Mouse (Mus musculus): Measurements from ENCODE around the gene Ahsa2. TPM values are rescaled to one million over a fixed set of nuclear protein-coding genes. Genes with fewer than 3 reads are reported as not detected.

Gene Ahsa2
- polyA plus RNA-seq (2015; fragmentation: Illumina TruSeq; extraction: RNeasy Lipid Tissue Mini Kit (QIAGEN cat#74804); ENCODE audit: insufficient read depth, low replicate concordance), result 72.4 TPM

DNA sequence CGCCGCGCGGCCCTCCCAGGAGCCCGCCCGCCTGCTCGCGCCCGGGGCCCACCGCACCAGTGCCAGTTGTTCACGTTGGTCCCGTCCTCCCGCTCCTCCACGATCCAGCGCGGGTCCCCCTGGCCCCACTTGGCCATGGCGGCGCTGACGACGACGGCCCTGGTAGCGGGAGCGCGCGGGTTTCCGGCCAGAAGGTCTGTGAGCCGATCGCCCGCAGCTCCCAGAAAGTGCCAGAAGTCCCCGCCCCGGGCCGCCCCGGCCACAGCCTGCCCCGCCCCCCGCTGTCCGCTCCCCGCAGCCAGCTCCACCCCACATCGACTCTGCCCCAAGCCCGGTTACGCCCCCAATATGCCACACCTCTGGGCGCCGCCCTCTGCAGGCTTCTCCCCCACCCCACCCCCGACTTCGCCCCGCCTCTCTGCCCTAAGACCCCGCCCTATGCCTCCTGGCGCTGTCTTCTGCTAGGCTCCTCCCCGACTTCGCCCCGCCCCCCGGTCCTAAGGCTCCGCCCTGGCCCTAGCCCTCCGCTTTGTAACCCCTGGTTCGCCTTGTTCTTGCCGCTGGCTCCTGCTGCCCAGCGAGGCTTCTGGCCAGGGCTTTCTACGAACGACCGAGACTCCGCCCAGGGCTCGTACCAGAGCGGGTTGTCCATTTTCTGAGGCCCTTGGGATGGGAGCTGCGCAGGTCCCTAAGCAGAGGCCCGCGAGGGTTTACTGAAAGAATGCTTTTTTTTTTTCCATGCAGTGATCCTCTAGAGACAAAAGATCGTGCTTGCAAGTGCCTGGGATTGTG is at the start of gene Ahsa2:
Ahsa2 (minus strand) TSS at position 313 of the 792 bp plus-strand sequence.

DNA sequence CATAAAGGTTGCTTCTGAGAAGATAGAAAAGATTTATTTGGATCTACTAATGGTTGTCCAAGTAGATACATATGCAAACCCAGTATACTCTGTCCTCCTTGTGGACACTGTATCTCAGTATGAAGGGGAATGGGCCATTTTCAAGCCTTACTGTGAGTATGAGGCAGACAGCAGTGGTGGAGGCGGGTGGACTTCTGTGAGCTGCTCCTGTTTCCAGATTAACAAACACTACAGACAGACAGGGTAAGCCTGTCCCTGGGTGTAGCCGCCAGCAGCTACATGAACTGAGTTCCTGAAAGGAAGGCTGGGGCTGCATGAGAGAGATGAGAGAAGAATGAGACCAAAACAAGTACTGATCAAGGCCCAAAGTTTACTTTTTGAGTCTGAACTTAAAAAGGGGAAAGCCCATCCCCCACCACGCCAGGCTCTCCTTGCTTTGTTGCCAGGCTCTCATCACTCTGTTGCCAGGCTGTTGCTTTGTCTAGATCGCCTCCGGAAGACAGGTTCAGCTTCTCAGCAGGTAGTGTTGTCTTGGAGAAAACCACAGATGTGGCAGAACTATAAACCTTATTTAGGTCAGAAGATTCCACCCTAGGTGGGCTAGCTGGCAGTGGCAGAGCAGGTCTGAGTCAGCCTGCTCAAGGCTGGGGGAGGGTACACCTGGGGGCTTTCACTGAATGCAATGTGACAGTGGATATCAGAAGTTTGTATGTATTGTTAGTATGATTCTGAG is 22.8 kb upstream of the Ahsa2 start, which contains the start of gene 1700093K21Rik:
1700093K21Rik (minus strand) TSS at position 683 of the 733 bp plus-strand sequence.

Other genes with a start within 250 kb of the Ahsa2 start
- 167 TPM for gene Xpo1, start 242.0 kb downstream of the Ahsa2 start, polyA plus RNA-seq (2015; fragmentation: Illumina TruSeq; extraction: RNeasy Lipid Tissue Mini Kit (QIAGEN cat#74804); ENCODE audit: insufficient read depth, low replicate concordance)
- 96.4 TPM for gene Usp34, start 191.1 kb downstream of the Ahsa2 start, polyA plus RNA-seq (2015; fragmentation: Illumina TruSeq; extraction: RNeasy Lipid Tissue Mini Kit (QIAGEN cat#74804); ENCODE audit: insufficient read depth, low replicate concordance)
- gene 1700093K21Rik, start 23.1 kb upstream of the Ahsa2 start, polyA plus RNA-seq (2015; fragmentation: Illumina TruSeq; extraction: RNeasy Lipid Tissue Mini Kit (QIAGEN cat#74804); ENCODE audit: insufficient read depth, low replicate concordance), result not detected
- 11.3 TPM for gene 0610010F05Rik, start 135.6 kb upstream of the Ahsa2 start, polyA plus RNA-seq (2015; fragmentation: Illumina TruSeq; extraction: RNeasy Lipid Tissue Mini Kit (QIAGEN cat#74804); ENCODE audit: insufficient read depth, low replicate concordance)
- 31.9 TPM for gene Pus10, start 167.6 kb upstream of the Ahsa2 start, polyA plus RNA-seq (2015; fragmentation: Illumina TruSeq; extraction: RNeasy Lipid Tissue Mini Kit (QIAGEN cat#74804); ENCODE audit: insufficient read depth, low replicate concordance)
- 19.9 TPM for gene Pex13, start 167.9 kb upstream of the Ahsa2 start, polyA plus RNA-seq (2015; fragmentation: Illumina TruSeq; extraction: RNeasy Lipid Tissue Mini Kit (QIAGEN cat#74804); ENCODE audit: insufficient read depth, low replicate concordance)